In genomic region chr11:31999716-32000115, GRCm38 (mm10) we compare ENCODE assay signal across 10 mouse cellular contexts. TPM values are rescaled to one million over a fixed set of nuclear protein-coding genes. Genes with fewer than 3 reads are reported as not detected.
A peak's percentile ranks its signal among the peaks of the same experiment; 100 is the strongest.
DNase-seq lines count a peak whose midpoint lies in the region; ATAC-seq and TF ChIP-seq lines count a peak whose summit lies in the region.
"Had no signal": no experiment of that assay in that cellular context is flagged by ENCODE, and none has a peak within 500 bp of the region (broad histone marks: within the 10 kb centered on the region; RNA-seq: fewer than 3 reads in every experiment).

No protein-coding gene starts in this region.

- H3K27me3 ChIP-seq in hindbrain, embryonic 10.5 days (ENCODE audit: insufficient read depth, poor library complexity, severe bottlenecking), result no peaks in the 10 kb centered on the region
- no peaks in the 10 kb centered on the region for H3K27me3 ChIP-seq in hindbrain, embryonic 12.5 days
- no peaks in the 10 kb centered on the region for H3K27me3 ChIP-seq in hindbrain, embryonic 16.5 days (replicated peaks; ENCODE audit: control insufficient read depth, insufficient read depth, low read length)
- H3K27me3 ChIP-seq in stomach, postnatal 0 days (ENCODE audit: control insufficient read depth, insufficient read depth, low read length), result no peaks in the 10 kb centered on the region
- H3K27me3 ChIP-seq: stomach, embryonic 15.5 days had no signal

- TF ChIP-seq EP300 in stomach, postnatal 0 days (optimal IDR thresholded peaks at IDR 0.05), result no peak

- H3K4me3 ChIP-seq in hindbrain, embryonic 10.5 days, result no peak overlapping the region
- no peak overlapping the region for H3K4me3 ChIP-seq in hindbrain, embryonic 12.5 days
- peak overlapping the region; percentile 57 for H3K4me3 ChIP-seq in hindbrain, embryonic 16.5 days (ENCODE audit: low read length)
- no peak overlapping the region for H3K4me3 ChIP-seq in stomach, postnatal 0 days (ENCODE audit: low read depth, low read length)
- H3K4me3 ChIP-seq: erythroblast, embryonic 14.5 days had no signal

- no peak overlapping the region for H3K9ac ChIP-seq in hindbrain, embryonic 12.5 days
- peak overlapping the region; percentile 41; the same call in 1 of the 2 replicates for H3K9ac ChIP-seq in hindbrain, embryonic 16.5 days (ENCODE audit: low read depth, low read length)
- H3K9ac ChIP-seq in stomach, postnatal 0 days (ENCODE audit: low read length), result no peak overlapping the region
- H3K9ac ChIP-seq: stomach, embryonic 15.5 days had no signal

- H3K4me2 ChIP-seq in hindbrain, embryonic 12.5 days (replicated peaks), result no peak overlapping the region; the same call in 1 of the 2 replicates
- H3K4me2 ChIP-seq in hindbrain, embryonic 16.5 days (ENCODE audit: low read length), result peak overlapping the region; percentile 55
- no peak overlapping the region for H3K4me2 ChIP-seq in stomach, postnatal 0 days (replicated peaks; ENCODE audit: low read depth)

- peak overlapping the region; percentile 13; the same call in 1 of the 2 replicates for H3K27ac ChIP-seq in hindbrain, embryonic 10.5 days
- no peak overlapping the region for H3K27ac ChIP-seq in hindbrain, embryonic 12.5 days
- peak overlapping the region; percentile 72 for H3K27ac ChIP-seq in hindbrain, embryonic 16.5 days (ENCODE audit: low read depth, low read length)
- H3K27ac ChIP-seq in stomach, postnatal 0 days (replicated peaks), result no peak overlapping the region
- H3K27ac ChIP-seq: stomach, embryonic 15.5 days had no signal

- DNase-seq in hindbrain, embryonic 10.5 days (ENCODE audit: low spot score), result no peak
- peak; percentile 44 for DNase-seq in R1 (ENCODE audit: low read depth, low spot score)
- DNase-seq in stomach, postnatal 0 days (ENCODE audit: low spot score), result peak; percentile 18
- no peak for DNase-seq in lung, postnatal 14 days
- no peak for DNase-seq in cerebellum, adult 9-10 months
- DNase-seq in lung, postnatal 36 days, result no peak

- WGBS in hindbrain, embryonic 10.5 days, result 43% methylated on average over 2 of the region's 2 CpGs
- WGBS in hindbrain, embryonic 12.5 days, result 24% methylated on average over 2 of the region's 2 CpGs
- 39% methylated on average over 2 of the region's 2 CpGs for WGBS in hindbrain, embryonic 16.5 days
- 30% methylated on average over 2 of the region's 2 CpGs for WGBS in stomach, postnatal 0 days

- no peak; the same call in 1 of the 2 replicates for ATAC-seq in hindbrain, embryonic 12.5 days (ENCODE audit: low FRiP score)
- 0 out of 2 replicates have a peak, but pooled peaks have one; percentile 15 for ATAC-seq in hindbrain, embryonic 16.5 days
- ATAC-seq in stomach, postnatal 0 days (ENCODE audit: low FRiP score, low TSS enrichment), result 0 out of 2 replicates have a peak, but pooled peaks have one; percentile 25

- H3K36me3 ChIP-seq in hindbrain, embryonic 10.5 days, result peaks cover 13% of the 10 kb centered on the region
- H3K36me3 ChIP-seq in hindbrain, embryonic 12.5 days, result peaks cover 13% of the 10 kb centered on the region
- H3K36me3 ChIP-seq in hindbrain, embryonic 16.5 days (ENCODE audit: control insufficient read depth, insufficient read depth, low read length), result peaks cover 14% of the 10 kb centered on the region
- no peaks in the 10 kb centered on the region for H3K36me3 ChIP-seq in stomach, postnatal 0 days (ENCODE audit: control insufficient read depth, insufficient read depth, low read length)
- H3K36me3 ChIP-seq: stomach, embryonic 15.5 days had no signal

- no peaks in the 10 kb centered on the region for H3K9me3 ChIP-seq in hindbrain, embryonic 10.5 days
- no peaks in the 10 kb centered on the region for H3K9me3 ChIP-seq in hindbrain, embryonic 12.5 days (replicated peaks)
- no peaks in the 10 kb centered on the region for H3K9me3 ChIP-seq in hindbrain, embryonic 16.5 days (ENCODE audit: control insufficient read depth, low read length)
- no peaks in the 10 kb centered on the region for H3K9me3 ChIP-seq in stomach, postnatal 0 days (ENCODE audit: control insufficient read depth, low read length)
- H3K9me3 ChIP-seq: stomach, embryonic 15.5 days had no signal

- TF ChIP-seq CTCF in stomach, postnatal 0 days (IDR thresholded peaks at IDR 0.05; ENCODE audit: low read depth), result no peak

- H3K4me1 ChIP-seq in hindbrain, embryonic 10.5 days (replicated peaks), result peaks cover 44% of the 10 kb centered on the region
- peaks cover 21% of the 10 kb centered on the region for H3K4me1 ChIP-seq in hindbrain, embryonic 12.5 days
- peaks cover 21% of the 10 kb centered on the region for H3K4me1 ChIP-seq in hindbrain, embryonic 16.5 days (ENCODE audit: control insufficient read depth, insufficient read depth, low read depth, low read length)
- H3K4me1 ChIP-seq in stomach, postnatal 0 days (replicated peaks; ENCODE audit: control insufficient read depth, insufficient read depth), result no peaks in the 10 kb centered on the region

RNA-seq across cellular contexts. Expression of gene Nsg2, which starts 0.5 kb away (rescaled TPM):
- polyA plus RNA-seq in hindbrain, embryonic 10.5 days (2016; fragmentation: Nextera tagmentation; extraction: Ambion mirVana), result 26.5 and 76.8 TPM in 2 replicates
- polyA plus RNA-seq in hindbrain, embryonic 12.5 days (2016; fragmentation: Nextera tagmentation; extraction: Ambion mirVana), result 190 and 217 TPM in 2 replicates
- polyA plus RNA-seq in hindbrain, embryonic 16.5 days (2015; fragmentation: Nextera tagmentation; extraction: Ambion mirVana), result 530 and 557 TPM in 2 replicates
- 6.1 and 6.5 TPM in 2 replicates for polyA plus RNA-seq in stomach, postnatal 0 days (2015; fragmentation: Nextera tagmentation; extraction: Ambion mirVana)
- polyA plus RNA-seq: erythroblast, embryonic 14.5 days had no signal

RNA-seq across cellular contexts. Expression of gene 4930524B15Rik, which starts 34.3 kb away (rescaled TPM):
- 0.10 and 0.20 TPM in 2 replicates for polyA plus RNA-seq in hindbrain, embryonic 10.5 days (2016; fragmentation: Nextera tagmentation; extraction: Ambion mirVana)
- 0.40 and 0.58 TPM in 2 replicates for polyA plus RNA-seq in hindbrain, embryonic 12.5 days (2016; fragmentation: Nextera tagmentation; extraction: Ambion mirVana)
- polyA plus RNA-seq in hindbrain, embryonic 16.5 days (2015; fragmentation: Nextera tagmentation; extraction: Ambion mirVana), result 0.22 and 0.49 TPM in 2 replicates
- polyA plus RNA-seq in stomach, postnatal 0 days (2015; fragmentation: Nextera tagmentation; extraction: Ambion mirVana), result 0.08 and 0.10 TPM in 2 replicates
- polyA plus RNA-seq: erythroblast, embryonic 14.5 days; stomach, embryonic 15.5 days had no signal

Comparison
In these comparisons a context has a peak if more than half of its experiments do, and no peak if none do; other contexts are left out.
1. H3K27ac ChIP-seq: peak in hindbrain, embryonic 10.5 days (single experiment) and hindbrain, embryonic 16.5 days (single experiment); none in hindbrain, embryonic 12.5 days (single experiment) and stomach, postnatal 0 days (single experiment).
2. DNase-seq: peak in R1 (single experiment) and stomach, postnatal 0 days (single experiment); none in hindbrain, embryonic 10.5 days (single experiment), lung, postnatal 14 days (single experiment), cerebellum, adult 9-10 months (single experiment) and lung, postnatal 36 days (single experiment).